Mouse (Mus musculus): ENCODE results near the gene Cd200r4. TPM values are rescaled to one million over a fixed set of nuclear protein-coding genes. Genes with fewer than 3 reads are reported as not detected.
"Not testable (repeated sequence)": the region's sequence is repeated elsewhere in the genome, so short reads cannot be mapped to it uniquely, and the experiment has no call there.

Gene Cd200r4
- polyA plus RNA-seq, 1 experiment from 2014 or later, result not detected

DNA sequence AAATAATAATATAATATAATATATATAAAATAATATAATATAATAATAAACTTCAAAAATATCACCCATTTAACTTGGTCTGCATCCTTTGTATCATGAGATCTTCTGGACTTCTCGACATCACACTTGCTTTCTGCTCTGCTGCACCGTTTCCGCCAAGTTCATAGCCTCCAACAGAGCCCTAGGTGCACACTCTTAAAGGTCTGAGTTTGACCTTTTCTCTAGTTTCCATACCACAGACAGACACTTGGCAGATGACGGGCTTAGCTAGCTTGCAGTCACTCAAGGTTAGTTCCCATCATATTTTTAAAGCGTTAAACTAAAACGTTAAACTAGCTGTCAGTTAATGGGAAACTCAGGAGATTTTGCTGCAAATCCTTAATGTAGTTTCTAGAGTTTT, 37.3 kb upstream of the Cd200r4 start:
- Histone ChIP-seq H3K4me2 (ENCODE audit: low read depth, low read length) (no peak overlapping the region), H3K4me1 (ENCODE audit: control insufficient read depth, insufficient read depth, low read length) (no peaks in the 10 kb centered on the region), H3K36me3 (replicated peaks; ENCODE audit: control insufficient read depth, insufficient read depth, low read depth, low read length) (no peaks in the 10 kb centered on the region), H3K27ac (replicated peaks; ENCODE audit: low read depth, low read length) (no peak overlapping the region), H3K9me3 (replicated peaks; ENCODE audit: control insufficient read depth, low read length) (no peaks in the 10 kb centered on the region), H3K4me3 (ENCODE audit: low read depth, low read length) (no peak overlapping the region), H3K27me3 (ENCODE audit: control insufficient read depth, insufficient read depth, low read length) (no peaks in the 10 kb centered on the region), H3K9ac (replicated peaks; ENCODE audit: low read length) (no peak overlapping the region)
- ATAC-seq (replicated peaks; ENCODE audit: insufficient number of reproducible peaks, low FRiP score, low TSS enrichment, low read depth) (no peak), DNase-seq (ENCODE audit: low spot score) (no peak)
- WGBS, result 86% methylated on average over 6 of the region's 6 CpGs

DNA sequence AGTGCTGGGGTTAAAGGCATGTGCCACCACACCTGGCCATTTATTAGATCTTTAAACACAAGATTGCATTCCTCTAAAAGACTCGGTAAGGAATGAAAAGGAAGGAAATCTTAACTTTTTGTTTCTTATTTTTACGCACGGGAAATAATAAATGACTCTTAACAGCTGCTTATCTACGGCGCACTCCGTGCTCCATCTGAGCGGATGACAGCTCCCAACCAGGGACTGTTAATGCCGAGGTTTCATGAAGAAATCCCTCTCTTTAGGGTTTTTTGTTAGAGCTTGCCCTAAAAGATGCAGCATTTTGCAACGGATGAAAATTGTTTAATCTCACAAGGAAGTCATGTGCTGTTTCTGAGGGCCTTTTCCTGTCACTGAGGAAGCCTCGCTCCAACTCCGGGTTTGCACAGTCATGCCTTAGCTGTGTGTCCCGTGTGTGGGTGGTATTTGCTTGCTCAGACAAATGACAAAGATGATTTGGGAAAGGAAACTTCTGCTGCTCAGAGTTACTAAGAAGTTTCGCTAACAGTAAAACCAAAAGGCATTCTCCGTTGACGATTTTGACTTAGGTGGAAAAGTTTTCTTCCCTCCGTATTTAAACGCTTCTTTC, 32.9 kb upstream of the Cd200r4 start:
- ATAC-seq (replicated peaks; ENCODE audit: insufficient number of reproducible peaks, low FRiP score, low TSS enrichment, low read depth) (no peak), DNase-seq (ENCODE audit: low spot score) (no peak)
- Histone ChIP-seq H3K4me2 (ENCODE audit: low read depth, low read length) (no peak overlapping the region), H3K27ac (replicated peaks; ENCODE audit: low read depth, low read length) (no peak overlapping the region), H3K36me3 (replicated peaks; ENCODE audit: control insufficient read depth, insufficient read depth, low read depth, low read length) (no peaks in the 10 kb centered on the region), H3K4me1 (ENCODE audit: control insufficient read depth, insufficient read depth, low read length) (no peaks in the 10 kb centered on the region), H3K9me3 (replicated peaks; ENCODE audit: control insufficient read depth, low read length) (no peaks in the 10 kb centered on the region), H3K9ac (replicated peaks; ENCODE audit: low read length) (no peak overlapping the region), H3K27me3 (ENCODE audit: control insufficient read depth, insufficient read depth, low read length) (no peaks in the 10 kb centered on the region), H3K4me3 (ENCODE audit: low read depth, low read length) (no peak overlapping the region)
- WGBS, result 85% methylated on average over 17 of the region's 17 CpGs

DNA sequence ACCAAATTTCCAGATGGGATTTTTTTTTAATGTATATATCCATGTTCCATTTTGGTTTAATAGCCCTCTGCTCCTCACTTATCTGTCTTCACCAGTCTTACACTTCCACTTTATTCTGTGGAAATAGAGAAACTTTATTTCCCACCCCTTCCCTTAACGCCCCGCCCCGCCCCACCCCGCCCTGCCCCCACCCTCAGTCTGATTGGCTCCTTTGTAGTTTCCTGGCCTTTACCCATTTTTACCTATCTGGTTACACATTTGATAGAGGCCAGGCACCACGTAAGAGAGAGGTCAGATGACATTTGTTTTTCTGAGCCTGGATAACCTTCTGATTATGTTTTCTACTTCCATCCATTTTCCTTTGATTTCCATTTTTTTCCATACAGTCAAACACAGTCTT, 32.0 kb upstream of the Cd200r4 start:
- no peak overlapping the region for H3K27ac ChIP-seq (replicated peaks; ENCODE audit: low read depth, low read length)
- ATAC-seq (replicated peaks; ENCODE audit: insufficient number of reproducible peaks, low FRiP score, low TSS enrichment, low read depth), result no peak
- no peak for DNase-seq (ENCODE audit: low spot score)
- WGBS, result 89% methylated on average over 5 of the region's 5 CpGs
- H3K4me3 ChIP-seq (ENCODE audit: low read depth, low read length), result no peak overlapping the region
- no peak overlapping the region for H3K4me2 ChIP-seq (ENCODE audit: low read depth, low read length)
- no peaks in the 10 kb centered on the region for H3K9me3 ChIP-seq (replicated peaks; ENCODE audit: control insufficient read depth, low read length)
- no peaks in the 10 kb centered on the region for H3K36me3 ChIP-seq (replicated peaks; ENCODE audit: control insufficient read depth, insufficient read depth, low read depth, low read length)
- H3K4me1 ChIP-seq (ENCODE audit: control insufficient read depth, insufficient read depth, low read length), result no peaks in the 10 kb centered on the region
- no peak overlapping the region for H3K9ac ChIP-seq (replicated peaks; ENCODE audit: low read length)
- no peaks in the 10 kb centered on the region for H3K27me3 ChIP-seq (ENCODE audit: control insufficient read depth, insufficient read depth, low read length)

DNA sequence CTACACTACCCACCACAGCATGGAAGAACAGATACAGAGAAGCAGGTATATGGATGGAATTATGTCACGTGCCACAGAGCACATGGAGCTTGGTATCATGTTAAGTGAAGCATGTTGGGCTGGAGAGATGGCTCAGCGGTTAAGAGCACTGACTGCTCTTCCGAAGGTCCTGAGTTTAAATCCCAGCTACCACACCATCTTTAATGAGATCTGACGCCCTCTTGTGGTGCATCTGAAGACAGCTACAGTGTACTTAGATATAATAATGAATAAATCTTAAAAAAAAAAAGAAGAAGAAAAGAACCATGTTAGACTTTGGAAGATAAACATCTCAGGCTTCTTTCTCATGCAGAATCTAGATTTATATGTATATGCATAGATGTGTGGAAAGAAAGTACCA, 30.8 kb upstream of the Cd200r4 start:
- ATAC-seq (replicated peaks; ENCODE audit: insufficient number of reproducible peaks, low FRiP score, low TSS enrichment, low read depth) (no peak), DNase-seq (ENCODE audit: low spot score) (no peak)
- Histone ChIP-seq H3K4me1 (ENCODE audit: control insufficient read depth, insufficient read depth, low read length) (no peaks in the 10 kb centered on the region), H3K9me3 (replicated peaks; ENCODE audit: control insufficient read depth, low read length) (no peaks in the 10 kb centered on the region), H3K9ac (replicated peaks; ENCODE audit: low read length) (no peak overlapping the region), H3K4me3 (ENCODE audit: low read depth, low read length) (no peak overlapping the region), H3K36me3 (replicated peaks; ENCODE audit: control insufficient read depth, insufficient read depth, low read depth, low read length) (no peaks in the 10 kb centered on the region), H3K27ac (replicated peaks; ENCODE audit: low read depth, low read length) (no peak overlapping the region), H3K4me2 (ENCODE audit: low read depth, low read length) (no peak overlapping the region), H3K27me3 (ENCODE audit: control insufficient read depth, insufficient read depth, low read length) (no peaks in the 10 kb centered on the region)
- WGBS, result 65% methylated on average over 4 of the region's 4 CpGs

DNA sequence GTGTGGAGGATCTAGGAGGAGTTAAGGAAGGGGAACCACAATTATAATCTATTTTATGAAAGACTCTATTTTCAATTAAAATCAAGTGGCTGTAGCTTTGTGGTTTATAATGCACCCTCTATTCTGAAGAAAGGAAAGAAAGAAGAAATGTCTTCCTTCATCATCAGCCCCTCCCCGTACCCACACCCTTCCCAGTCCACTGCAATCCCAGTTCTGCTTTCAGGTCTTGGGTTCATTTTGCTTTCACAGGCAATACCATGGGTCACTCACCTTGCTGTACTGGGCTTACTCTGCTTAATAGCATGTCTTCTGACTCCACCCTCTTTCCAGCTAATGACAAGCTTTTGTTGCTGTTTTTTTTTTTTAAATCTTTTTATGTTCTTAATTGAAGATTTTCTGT, 24.6 kb upstream of the Cd200r4 start:
- 71% methylated on average over 1 of the region's 1 CpGs for WGBS
- Histone ChIP-seq H3K4me2 (ENCODE audit: low read depth, low read length) (no peak overlapping the region), H3K27me3 (ENCODE audit: control insufficient read depth, insufficient read depth, low read length) (no peaks in the 10 kb centered on the region), H3K9me3 (replicated peaks; ENCODE audit: control insufficient read depth, low read length) (no peaks in the 10 kb centered on the region), H3K36me3 (replicated peaks; ENCODE audit: control insufficient read depth, insufficient read depth, low read depth, low read length) (no peaks in the 10 kb centered on the region), H3K27ac (replicated peaks; ENCODE audit: low read depth, low read length) (no peak overlapping the region), H3K9ac (replicated peaks; ENCODE audit: low read length) (no peak overlapping the region), H3K4me1 (ENCODE audit: control insufficient read depth, insufficient read depth, low read length) (no peaks in the 10 kb centered on the region), H3K4me3 (ENCODE audit: low read depth, low read length) (no peak overlapping the region)
- DNase-seq (ENCODE audit: low spot score), result no peak
- no peak for ATAC-seq (replicated peaks; ENCODE audit: insufficient number of reproducible peaks, low FRiP score, low TSS enrichment, low read depth)

DNA sequence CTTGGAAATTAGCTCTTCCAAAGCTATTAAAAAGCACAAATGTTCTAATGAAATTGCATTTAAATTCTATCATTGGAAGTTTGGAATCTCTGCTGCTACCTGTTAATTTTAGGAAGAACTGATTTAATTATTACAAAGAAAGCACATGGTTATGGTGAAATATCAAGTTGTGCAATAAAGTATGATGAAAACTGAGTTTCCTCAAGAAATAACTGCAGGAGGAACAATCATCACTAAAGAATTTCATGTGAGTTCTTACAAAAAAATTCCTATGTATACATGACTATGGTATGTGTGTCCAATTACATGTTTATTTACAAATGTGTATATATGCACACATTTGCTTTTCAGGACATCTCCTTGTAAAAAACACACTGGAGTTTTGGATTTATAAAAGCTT, 17.1 kb upstream of the Cd200r4 start:
- Histone ChIP-seq H3K9me3 (replicated peaks; ENCODE audit: control insufficient read depth, low read length) (no peaks in the 10 kb centered on the region), H3K4me2 (ENCODE audit: low read depth, low read length) (no peak overlapping the region), H3K36me3 (replicated peaks; ENCODE audit: control insufficient read depth, insufficient read depth, low read depth, low read length) (no peaks in the 10 kb centered on the region), H3K4me3 (ENCODE audit: low read depth, low read length) (no peak overlapping the region), H3K27me3 (ENCODE audit: control insufficient read depth, insufficient read depth, low read length) (no peaks in the 10 kb centered on the region), H3K9ac (replicated peaks; ENCODE audit: low read length) (no peak overlapping the region), H3K4me1 (ENCODE audit: control insufficient read depth, insufficient read depth, low read length) (no peaks in the 10 kb centered on the region), H3K27ac (replicated peaks; ENCODE audit: low read depth, low read length) (no peak overlapping the region)
- no peak for ATAC-seq (replicated peaks; ENCODE audit: insufficient number of reproducible peaks, low FRiP score, low TSS enrichment, low read depth)
- no peak for DNase-seq (ENCODE audit: low spot score)

DNA sequence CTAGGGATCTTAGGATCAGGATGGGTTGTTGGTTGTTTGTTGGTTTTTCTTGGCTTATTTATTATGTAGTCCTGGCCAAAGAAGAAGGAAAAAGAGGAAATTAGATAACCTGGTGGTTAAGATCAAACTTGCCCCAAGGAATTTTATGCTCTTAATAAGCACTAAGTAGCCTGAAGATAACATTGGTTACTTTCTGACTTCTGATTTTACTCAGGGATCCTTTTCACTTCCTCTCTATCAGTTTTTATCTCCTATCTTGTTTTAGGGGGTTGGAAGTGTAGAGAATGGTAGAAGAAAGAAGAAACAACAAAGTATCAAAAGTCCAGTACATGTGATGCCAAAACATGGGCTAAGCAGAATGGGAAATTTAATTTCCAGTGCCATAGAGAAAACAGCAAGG, 5.6 kb upstream of the Cd200r4 start:
- H3K4me3 ChIP-seq (ENCODE audit: low read depth, low read length), result no peak overlapping the region
- no peak overlapping the region for H3K9ac ChIP-seq (replicated peaks; ENCODE audit: low read length)
- H3K36me3 ChIP-seq (replicated peaks; ENCODE audit: control insufficient read depth, insufficient read depth, low read depth, low read length), result no peaks in the 10 kb centered on the region
- H3K9me3 ChIP-seq (replicated peaks; ENCODE audit: control insufficient read depth, low read length), result no peaks in the 10 kb centered on the region
- ATAC-seq (replicated peaks; ENCODE audit: insufficient number of reproducible peaks, low FRiP score, low TSS enrichment, low read depth) (no peak), DNase-seq (ENCODE audit: low spot score) (no peak)
- H3K4me2 ChIP-seq (ENCODE audit: low read depth, low read length), result no peak overlapping the region
- no peaks in the 10 kb centered on the region for H3K4me1 ChIP-seq (ENCODE audit: control insufficient read depth, insufficient read depth, low read length)
- H3K27ac ChIP-seq (replicated peaks; ENCODE audit: low read depth, low read length), result no peak overlapping the region
- no peaks in the 10 kb centered on the region for H3K27me3 ChIP-seq (ENCODE audit: control insufficient read depth, insufficient read depth, low read length)

DNA sequence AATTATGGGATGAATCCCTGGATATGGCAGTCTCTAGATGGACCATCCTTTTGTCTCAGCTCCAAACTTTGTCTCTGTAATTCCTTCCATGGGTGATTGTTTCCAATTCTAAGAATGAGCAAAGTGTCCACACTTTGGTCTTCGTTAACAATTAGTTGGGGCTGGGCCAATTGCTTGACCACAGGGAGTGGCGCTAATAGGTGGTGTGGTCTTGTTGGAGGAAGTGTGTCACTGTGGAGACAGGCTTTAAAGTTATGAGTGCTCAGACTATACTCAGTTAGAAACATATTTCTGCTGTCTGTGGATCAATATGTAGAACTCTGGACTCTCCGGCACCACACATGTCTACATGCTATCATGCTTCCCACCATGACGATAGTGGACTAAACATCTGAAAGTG, 1.3 kb upstream of the Cd200r4 start:
- DNase-seq (ENCODE audit: low spot score); H3K4me2 ChIP-seq (ENCODE audit: low read depth, low read length); ATAC-seq (replicated peaks; ENCODE audit: insufficient number of reproducible peaks, low FRiP score, low TSS enrichment, low read depth); H3K27me3 ChIP-seq (ENCODE audit: control insufficient read depth, insufficient read depth, low read length); H3K9me3 ChIP-seq (replicated peaks; ENCODE audit: control insufficient read depth, low read length); H3K36me3 ChIP-seq (replicated peaks; ENCODE audit: control insufficient read depth, insufficient read depth, low read depth, low read length); H3K4me3 ChIP-seq (ENCODE audit: low read depth, low read length); H3K9ac ChIP-seq (replicated peaks; ENCODE audit: low read length); H3K27ac ChIP-seq (replicated peaks; ENCODE audit: low read depth, low read length); H3K4me1 ChIP-seq (ENCODE audit: control insufficient read depth, insufficient read depth, low read length): not testable (repeated sequence)
- 95% methylated on average over 4 of the region's 4 CpGs for WGBS

Measured in embryonic facial prominence, embryonic 11.5 days (tissue).